Mouse (Mus musculus) MN1 (cell line): ENCODE results near the gene Zfp750.

Experiments used
- DNase-seq: peaks from one replicate; pipeline ENCODE4 v3.0.0-alpha.2; 2016; ENCODE audit warnings: low spot score

Gene Zfp750

DNA sequence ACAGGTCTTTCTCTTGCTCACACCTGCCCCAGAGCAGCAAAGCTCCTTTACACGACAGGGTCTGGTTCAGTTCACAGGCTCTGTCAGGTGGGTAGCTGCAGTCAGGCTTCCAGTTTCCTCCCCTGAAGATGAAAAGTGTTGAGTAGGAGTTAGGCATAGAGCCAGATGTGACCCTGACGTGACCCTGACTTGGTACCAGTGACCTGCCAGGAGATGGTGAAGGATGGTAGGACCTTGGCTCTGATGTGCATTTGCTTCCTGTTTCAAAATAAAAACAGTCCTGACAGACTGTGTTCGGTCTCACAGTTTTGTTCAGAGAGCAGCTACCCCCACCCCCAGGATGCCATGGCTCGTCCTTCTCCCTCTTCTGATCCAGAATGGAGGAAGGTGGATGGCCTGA lies 23.3 kb upstream of the Zfp750 start:
- DNase-seq = no peak

DNA sequence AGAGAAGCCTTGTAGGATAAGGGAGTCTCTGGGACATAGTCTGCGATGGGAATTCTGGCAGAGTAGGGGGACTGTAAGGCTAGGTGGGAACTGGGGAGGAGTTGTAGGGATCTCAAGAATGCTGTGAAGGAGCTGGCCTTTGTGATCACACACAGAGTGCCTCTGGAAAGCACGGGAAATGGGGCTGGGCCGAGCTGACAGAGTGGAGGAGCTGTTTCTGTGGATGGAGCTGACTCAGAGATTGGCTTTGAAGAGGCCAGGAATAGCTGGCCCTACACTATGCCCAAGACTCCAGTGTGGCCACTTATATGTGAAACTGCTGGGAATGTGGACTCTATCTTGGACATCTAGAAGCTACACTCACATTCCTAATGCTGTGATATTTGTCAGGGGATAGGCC lies 17.4 kb upstream of the Zfp750 start:
- DNase-seq = no peak

DNA sequence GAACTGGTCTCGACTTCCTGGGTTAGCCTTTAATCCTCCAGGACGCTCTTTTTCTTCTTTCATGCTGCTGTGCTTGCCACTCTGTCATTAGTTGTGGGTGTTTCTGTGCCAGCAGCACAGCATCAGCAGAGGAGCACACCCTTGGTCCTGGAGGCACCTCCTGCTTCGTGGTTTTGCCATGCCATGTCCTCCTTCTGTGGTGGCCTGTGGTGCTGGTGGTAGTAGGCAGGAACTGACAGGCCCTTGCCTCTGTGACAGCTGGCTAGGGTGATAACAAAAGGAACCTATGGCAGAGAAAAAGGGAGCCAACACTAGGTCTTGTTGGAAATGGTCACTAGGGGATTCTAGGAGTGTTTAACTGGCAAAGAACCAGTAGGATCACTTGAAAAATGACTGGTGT lies 10.6 kb upstream of the Zfp750 start:
- DNase-seq = no peak

DNA sequence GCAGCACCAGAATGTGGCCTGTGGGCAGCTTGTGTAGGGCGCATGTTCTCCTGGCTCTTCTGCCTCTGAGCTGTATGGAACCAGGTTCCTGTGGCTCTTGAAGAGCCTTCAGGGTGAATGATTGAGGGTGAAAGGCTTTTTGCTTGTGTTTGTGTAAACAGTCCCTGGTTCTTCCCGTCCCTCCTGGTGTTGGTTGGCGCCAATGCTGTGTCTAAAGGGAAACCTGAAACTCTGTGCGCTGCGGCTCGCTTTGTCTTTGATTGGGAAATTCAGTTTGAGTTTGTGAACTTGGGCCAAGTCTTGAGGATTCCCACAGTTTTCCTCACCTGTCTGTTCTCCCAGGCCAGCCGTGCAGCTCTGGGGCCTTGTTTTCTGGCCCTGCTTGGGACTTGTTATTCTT lies 5.1 kb upstream of the Zfp750 start:
- no peak for DNase-seq

DNA sequence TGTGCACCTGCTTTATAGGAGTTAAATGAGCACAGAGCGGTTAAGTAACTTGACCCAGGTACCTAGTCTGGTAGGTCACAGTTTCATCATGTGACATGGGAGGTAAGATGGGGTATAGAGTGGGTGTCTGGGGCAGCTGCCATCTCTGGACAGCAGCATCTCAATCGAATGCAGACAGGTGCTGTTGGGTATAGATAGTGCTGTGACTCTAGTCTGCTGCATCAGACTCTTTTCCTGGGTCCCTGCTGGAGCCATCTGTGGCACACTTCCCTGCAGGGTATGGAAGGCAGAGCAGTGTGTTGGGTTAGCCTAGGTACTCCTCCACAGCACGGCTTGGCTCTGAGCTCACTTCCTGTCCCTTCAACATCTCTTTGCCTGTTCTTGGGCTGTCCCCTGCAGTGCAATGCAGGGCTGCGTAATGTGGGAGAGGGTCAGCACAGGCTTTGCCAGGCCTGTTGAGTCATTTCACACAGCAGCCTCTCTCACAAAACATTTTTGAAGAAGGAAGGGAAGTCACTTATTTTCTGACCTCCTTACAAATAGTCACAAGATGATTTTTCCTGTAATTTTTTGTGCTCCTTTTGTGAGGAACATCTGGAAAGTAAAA lies 3.1 kb upstream of the Zfp750 start:
- DNase-seq = no peak

DNA sequence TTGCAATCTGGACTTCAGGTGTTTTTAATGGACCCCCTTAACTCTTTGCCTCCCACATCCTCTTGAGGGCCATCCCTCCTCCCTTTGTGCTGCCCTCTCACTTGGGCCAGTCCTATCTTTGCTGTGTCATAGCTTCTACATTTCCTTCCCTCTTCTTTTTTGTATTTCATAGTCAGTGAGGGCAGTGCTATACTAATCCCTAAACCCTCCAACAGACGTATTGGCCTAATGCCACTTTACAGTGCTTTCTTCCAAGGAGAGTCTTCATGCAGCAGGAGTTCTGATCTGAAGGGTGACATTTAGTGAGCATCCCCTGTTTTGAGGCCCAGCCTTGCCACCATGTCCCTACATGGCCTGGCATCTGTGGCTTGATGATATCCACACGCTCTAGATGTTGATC lies 1.6 kb upstream of the Zfp750 start:
- no peak for DNase-seq

DNA sequence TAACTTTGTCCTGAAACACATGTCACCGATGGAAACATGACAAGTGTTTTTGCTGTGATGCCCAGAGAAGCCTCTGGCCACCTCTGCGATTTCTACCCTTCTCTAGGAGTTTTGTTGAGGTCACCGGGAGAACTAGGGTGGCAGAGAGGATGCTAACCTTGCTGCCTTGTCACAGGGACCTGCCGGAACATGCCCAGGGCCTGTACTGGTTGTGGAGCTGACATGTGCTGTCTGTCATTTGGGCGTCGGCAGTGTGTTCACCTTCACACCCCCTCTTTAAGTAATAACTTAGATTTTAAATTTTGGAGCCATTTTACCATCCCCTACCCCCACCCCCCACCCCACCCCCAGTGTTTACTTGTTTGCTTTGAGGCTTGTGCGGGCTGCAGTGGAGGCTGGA lies 570 bp upstream of the Zfp750 start:
- DNase-seq = no peak

DNA sequence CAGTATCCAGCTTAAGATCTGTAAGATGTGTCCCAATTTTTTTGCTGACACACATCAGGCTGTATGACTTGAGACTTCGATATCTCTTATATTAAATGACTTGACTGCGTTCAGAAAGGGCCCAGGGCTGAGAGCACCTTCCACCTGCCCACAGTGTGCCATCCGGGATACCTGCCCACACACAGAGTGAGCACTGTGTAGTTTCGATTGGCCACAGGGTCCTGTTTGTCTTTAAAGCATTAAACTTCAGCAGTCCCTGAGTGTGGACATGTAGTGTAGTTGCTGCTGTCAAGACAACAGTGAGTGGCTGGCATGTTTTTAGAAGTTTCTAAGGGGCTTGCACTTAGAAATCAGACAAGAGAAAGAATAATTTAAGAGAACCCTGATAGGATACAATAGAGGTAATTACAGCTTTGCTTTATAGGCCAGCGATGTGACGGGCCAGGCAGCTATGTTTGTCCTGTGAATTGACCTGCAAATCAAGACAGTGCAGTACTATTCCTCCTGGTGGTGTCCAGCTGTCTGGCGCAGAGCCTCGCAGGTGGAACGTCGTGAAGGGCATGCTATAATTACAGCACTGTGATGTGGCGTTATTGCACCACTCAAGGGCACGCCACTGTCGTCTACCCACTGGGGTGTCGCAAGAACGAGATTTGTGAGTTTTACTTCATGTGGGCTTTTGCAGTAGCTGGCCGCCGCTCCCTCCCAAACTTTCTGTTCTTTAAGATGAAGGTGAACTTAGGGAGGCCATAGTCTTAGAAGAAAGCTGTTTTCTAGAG lies 1.3 kb downstream of the Zfp750 start:
- DNase-seq = no peak

DNA sequence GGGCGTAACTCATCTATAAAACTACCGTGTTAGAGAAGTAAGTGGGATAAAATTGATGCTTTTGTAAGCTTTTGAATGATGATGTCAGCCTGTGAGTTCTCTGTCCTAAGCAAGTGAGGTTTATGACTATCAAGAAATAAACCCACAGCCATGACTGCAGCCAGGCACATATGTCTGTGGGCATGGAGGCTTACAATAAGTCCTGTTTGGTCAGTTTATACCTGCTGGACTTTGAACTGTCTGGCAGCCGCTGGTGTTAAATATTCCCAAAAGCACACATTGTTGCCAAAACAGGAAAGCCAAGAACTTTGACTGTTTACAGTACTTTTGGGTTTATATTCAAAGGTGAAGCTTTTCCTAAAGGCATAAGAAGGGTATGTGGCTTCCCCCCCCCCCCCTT lies 2.2 kb downstream of the Zfp750 start:
- no peak for DNase-seq

DNA sequence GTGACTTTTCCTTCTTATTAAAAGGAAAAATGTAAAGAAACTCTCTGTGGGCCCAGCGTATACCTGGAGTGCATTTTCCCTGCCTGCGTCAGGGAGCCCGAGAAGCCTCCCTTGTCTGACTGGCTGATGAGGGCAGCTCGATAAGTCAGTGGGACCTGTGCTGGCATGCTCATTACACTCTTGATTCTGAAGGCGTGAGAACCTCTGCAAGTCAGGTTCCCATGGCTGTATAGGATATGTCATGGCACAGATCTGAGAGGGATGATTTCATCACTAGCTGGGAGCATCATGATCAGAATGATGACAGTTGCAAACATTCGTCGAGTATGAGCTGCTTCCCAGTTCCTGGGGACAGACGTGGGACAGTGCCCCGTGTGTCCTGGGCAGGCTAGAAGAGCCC lies 3.1 kb downstream of the Zfp750 start:
- no peak for DNase-seq

DNA sequence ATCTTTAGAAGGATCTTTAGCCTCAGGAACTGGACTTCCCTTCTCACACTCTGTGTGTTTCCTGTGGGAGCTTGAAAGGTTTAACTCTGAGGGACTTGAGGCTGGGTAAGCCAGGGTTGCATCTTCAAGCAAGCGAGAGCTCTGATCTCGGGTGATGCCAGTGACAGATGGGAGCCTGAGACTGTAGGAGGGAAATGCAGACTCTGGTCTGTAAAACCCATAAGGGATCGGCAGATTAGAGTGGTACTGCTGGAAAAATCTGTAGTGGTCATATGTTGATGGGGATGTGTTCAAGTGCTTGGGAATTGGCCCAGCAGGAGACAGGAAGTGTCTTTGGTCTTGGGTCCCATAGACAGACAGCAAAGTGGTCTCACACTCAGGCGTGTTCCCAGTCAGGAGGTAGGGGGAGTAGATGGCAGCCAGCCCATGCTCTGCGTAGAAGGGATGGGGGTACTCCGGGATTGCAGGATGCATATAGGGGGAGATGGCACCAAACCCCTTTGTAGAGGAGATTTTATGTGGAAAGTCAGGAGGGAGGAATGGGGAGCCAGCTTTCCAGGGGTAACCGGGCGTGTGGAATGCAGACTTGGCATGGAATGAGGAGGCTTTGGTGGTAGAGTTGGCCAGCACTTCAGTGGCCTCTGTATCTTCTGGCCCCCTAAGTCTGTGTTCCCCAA lies 6.1 kb downstream of the Zfp750 start:
- DNase-seq = no peak

DNA sequence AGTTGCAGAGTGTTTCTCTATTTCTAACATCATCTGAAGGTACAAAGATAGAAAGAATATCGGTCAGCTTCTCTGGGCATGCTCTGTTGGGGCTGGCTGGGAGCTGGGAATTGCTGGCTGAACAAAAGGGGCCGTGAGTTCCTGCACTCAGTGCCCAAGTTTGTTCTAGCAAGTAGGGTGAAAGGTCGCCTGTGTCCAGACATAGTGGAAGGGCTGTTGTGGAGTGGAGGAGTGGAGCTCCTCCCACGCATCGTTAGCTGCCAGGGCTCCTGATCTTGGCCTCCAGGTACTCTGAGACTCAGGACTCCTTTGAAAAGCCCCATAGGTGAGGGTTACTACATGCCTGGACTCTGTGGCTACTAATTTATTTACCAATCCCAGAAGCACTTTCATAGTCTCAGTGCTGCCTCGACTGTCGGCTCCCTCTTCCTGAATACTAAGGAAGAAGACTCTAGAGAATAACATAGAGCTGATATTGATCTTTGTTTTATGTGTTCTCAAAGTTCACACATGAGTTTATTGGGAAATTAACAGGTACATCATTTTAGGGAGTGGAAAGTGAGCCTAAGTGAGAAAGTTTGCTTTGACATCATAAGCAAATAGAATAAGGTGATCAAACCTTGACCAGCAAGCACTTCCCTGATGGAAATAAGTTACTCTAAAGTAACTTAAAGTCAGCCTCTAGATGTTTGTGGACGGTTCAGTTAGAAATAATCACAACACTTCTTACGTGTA lies 8.5 kb downstream of the Zfp750 start:
- no peak for DNase-seq

DNA sequence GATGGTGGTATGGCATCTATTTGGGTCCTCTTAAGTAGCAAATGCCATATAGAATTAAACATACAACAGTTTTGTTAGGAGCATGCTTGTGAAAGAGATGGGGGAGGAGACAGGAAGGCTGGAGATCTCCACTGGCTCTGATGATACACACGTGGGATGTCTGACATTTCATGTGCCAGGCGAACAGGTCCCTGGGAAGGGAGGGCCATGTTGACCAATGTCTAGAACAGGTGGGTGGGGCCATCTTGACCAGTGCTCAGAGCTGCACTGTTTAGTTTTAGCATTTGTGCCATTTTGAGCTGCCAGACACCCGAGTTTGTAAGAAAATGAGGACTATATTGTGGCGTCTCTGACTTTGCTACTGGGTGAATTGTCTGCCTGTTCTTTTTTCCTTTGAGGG lies 10.7 kb downstream of the Zfp750 start:
- DNase-seq = no peak

DNA sequence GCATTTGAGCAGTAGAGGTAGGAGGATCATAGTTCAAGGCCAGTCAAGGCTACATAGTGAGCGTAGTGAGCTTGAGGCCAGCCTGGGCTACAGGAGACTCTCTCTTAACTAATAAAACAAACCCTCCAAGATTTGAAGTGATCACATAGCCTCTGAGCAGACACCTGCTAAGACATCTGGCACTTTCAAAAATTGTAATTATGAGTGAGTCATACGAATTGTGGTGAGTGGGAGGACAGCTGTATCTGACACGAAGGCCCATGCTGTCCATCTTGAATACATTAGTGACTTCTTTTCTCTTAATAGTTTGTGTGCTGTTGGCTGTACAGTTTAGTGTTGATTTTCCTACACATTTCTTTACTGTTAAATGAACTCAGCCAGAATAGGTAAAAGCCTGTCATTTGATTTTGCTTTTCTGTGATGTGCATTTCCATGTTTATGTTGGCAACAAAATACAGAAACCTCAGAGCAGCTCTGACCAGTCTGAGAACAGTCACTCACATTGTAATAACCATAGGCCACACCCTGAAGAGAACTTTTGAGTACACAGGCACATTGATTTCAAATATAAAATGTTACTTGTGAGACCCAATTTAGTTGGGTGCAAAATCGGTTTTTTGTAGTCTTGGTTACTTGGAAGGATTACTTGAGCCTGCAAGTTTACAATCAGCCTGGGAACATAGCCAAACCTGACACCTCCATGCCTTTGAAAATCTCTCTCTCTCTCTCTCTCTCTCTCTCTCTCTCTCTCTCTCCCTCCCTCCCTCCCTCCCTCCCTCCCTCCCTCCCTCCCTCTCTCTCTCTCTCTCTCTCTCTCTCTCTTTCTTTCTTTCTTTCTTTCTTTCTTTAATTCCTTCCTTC lies 16.9 kb downstream of the Zfp750 start:
- peak; percentile 73 for DNase-seq

DNA sequence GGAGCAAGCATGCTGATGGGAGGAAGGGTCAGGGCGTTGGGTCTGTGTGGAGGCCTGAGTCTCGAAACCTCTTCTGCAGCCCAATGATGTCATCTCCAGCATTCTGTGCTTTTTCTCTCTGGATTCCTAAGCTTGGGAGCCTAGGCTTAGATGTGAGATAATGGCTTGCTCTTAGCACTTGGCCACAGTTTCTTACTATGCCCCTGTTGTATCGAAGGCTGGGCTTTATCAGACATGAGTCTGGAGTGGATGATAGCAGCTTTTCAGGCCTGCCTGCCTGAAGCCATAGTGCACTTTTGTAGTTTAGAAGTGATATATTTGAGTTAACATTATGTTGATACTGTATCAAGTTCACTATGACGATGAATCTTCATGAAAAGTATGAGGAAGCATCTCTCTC lies 17.6 kb downstream of the Zfp750 start:
- DNase-seq = no peak

DNA sequence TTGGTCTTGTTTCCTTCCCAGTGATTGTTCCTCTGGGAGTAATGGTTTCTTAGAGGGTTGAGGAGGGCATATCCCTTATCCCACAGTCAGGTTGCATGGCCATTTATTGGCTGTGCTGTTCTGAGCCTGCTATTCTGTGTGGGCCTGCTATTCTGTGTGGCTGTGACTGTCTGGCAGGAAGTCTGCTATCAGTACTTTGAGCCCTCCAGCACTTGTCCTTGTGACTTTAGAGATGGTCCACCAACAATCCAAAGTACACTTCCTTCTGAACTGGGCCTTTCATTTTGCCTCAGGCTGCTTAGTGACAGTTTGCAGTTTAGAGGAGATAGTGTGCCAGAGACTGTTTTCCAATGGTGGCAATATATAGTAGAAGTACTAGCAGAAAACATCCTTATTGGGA lies 18.5 kb downstream of the Zfp750 start:
- DNase-seq = no peak

DNA sequence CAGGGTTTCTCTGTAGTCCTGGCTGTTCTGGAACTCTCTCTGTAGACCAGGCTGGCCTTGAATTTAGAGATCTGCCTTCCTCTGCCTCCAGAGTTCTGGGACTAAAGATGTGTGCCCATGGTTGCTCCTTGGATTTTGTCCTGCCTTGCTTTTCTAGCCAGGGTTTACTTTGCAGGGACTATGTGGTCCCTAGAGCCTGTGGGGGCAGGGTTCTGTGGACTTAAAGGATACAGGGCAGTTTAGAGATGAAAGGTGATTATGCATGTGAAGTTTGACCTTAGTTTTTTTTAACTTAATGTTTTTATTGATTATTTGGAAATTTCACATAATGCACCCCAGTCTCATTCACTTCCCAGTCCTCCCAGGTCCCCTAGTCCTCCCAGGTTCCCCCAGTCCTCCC lies 28.5 kb downstream of the Zfp750 start:
- no peak for DNase-seq

DNA sequence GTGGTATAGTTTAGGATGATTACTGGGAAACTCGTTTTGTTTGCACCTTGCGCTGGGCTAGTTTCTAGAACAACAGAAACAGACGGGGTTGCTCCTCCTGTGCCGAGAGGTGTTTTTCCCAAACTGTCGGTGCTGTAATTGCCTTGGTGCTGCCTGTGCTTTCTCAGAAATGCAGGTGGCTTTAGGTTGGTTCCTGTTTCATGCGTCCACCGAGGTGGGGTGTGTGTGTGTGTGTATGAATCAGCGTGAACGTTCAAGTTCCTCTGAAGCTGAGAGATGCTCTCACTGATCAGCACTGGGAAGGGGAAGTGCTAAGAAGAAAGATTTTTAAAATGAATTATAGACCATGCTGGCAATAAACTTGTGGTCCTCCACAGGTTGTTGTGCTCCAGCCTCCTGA lies 33.3 kb downstream of the Zfp750 start:
- DNase-seq = no peak

DNA sequence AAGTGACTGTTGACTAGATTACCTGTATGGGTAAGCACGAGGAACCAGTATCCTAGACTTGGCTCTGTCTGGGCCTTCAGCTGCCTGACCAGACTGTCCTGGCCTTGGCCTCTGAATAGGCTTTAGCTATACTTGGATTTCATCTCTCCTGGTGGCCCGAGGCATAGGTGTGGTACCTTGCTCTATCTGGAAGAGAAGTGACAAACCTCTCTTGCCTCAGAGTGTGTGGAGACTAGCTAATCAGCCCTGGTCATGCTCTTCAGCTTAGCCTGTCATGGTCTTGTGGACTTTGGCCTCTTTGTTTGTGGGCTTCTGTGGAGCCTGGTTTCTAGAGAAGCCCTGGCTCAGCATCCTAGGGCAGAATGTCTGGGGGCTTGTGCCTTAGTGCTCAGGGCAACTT lies 38.0 kb downstream of the Zfp750 start:
- DNase-seq = no peak

DNA sequence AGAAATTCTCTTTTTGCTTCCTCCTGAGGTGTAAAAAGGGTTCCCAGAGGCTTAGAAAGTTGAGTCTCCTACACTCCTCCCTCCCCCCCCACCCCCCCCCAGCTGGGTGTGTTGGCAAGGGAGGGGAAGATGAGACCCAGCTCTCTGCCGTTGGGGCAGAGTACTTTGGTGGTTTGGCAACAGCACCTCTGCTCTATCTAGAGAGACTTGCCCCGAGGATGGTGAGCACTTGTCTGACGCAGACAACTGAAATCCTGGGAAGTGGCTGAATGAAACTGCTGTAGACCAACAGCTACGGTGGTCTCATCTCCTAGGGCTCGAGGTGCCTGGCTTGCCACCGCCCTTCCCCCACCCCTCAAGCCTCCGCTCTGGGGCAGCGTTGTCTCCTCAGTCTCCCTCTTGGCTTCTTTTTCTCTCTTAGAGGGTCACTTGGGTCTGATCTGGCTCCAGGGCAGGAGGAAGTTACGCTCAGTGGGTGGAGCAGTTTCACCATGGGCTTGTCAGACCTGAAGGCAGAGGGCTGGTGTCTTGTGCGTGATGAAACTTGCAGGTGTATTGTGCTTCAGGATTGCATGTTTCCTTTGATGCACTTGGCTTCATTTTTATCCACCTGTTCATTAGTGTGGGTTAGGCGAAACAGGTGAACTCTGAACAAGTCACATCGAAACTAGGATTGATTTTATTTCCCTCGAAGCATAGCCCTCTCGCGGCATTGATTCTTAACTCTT lies 39.5 kb downstream of the Zfp750 start:
- DNase-seq = no peak
